ENCODE assay signal across 20 mouse cellular contexts in genomic region chr2:6251076-6251496, GRCm38 (mm10). TPM values are rescaled to one million over a fixed set of nuclear protein-coding genes. Genes with fewer than 3 reads are reported as not detected.
DNase-seq lines count a peak whose midpoint lies in the region; ATAC-seq and TF ChIP-seq lines count a peak whose summit lies in the region.
"Had no signal": no experiment of that assay in that cellular context is flagged by ENCODE, and none has a peak within 500 bp of the region (broad histone marks: within the 10 kb centered on the region; RNA-seq: fewer than 3 reads in every experiment).

No protein-coding gene starts in this region.

- intact Hi-C loops in heart, postnatal 14 days (cut with DNase I), result no loop called here
- intact Hi-C loops in heart, postnatal 25 days (cut with DNase I), result no loop called here

- H3K36me3 ChIP-seq in heart, embryonic 10.5 days, result no peaks in the 10 kb centered on the region
- H3K36me3 ChIP-seq in heart, postnatal 0 days (replicated peaks; ENCODE audit: control insufficient read depth, insufficient read depth, low read length), result no peaks in the 10 kb centered on the region
- no peaks in the 10 kb centered on the region for H3K36me3 ChIP-seq in splenic B cell, adult 2 months (ENCODE audit: control insufficient read depth, insufficient read depth, low read length, poor library complexity, severe bottlenecking)
- H3K36me3 ChIP-seq: embryonic facial prominence, embryonic 10.5 days; forebrain, embryonic 12.5 days; midbrain, embryonic 10.5 days; neural tube, embryonic 13.5 days had no signal

- no peaks in the 10 kb centered on the region for H3K9me3 ChIP-seq in heart, embryonic 10.5 days
- H3K9me3 ChIP-seq in heart, postnatal 0 days (replicated peaks; ENCODE audit: control insufficient read depth, low read length), result peaks cover 6% of the 10 kb centered on the region; the same call in 1 of the 2 replicates
- H3K9me3 ChIP-seq: embryonic facial prominence, embryonic 10.5 days had no signal

- H3K4me3 ChIP-seq in heart, embryonic 10.5 days, result no peak overlapping the region
- no peak overlapping the region for H3K4me3 ChIP-seq in heart, postnatal 0 days (ENCODE audit: low read depth, low read length)
- H3K4me3 ChIP-seq: embryonic facial prominence, embryonic 10.5 days; forebrain, embryonic 12.5 days; gastrocnemius, adult 2 months; midbrain, embryonic 10.5 days; neural tube, embryonic 13.5 days had no signal

- ATAC-seq in heart, postnatal 0 days (ENCODE audit: insufficient read depth, low read depth), result peak; percentile 85
- ATAC-seq in granulocyte monocyte progenitor cell, adult 5-6 weeks (replicated peaks; ENCODE audit: poor library complexity, severe bottlenecking), result peak; percentile 89
- ATAC-seq: hindbrain, embryonic 16.5 days; intestine, embryonic 16.5 days had no signal

- H3K4me1 ChIP-seq in heart, embryonic 10.5 days, result peaks cover 22% of the 10 kb centered on the region
- peaks cover 17% of the 10 kb centered on the region for H3K4me1 ChIP-seq in heart, postnatal 0 days (ENCODE audit: control insufficient read depth, insufficient read depth)
- H3K4me1 ChIP-seq: forebrain, embryonic 12.5 days; midbrain, embryonic 10.5 days had no signal

- no peak overlapping the region for H3K9ac ChIP-seq in heart, postnatal 0 days (replicated peaks; ENCODE audit: low read depth, low read length)
- H3K9ac ChIP-seq: forebrain, embryonic 12.5 days; neural tube, embryonic 13.5 days had no signal

- DNase-seq in heart, embryonic 10.5 days (ENCODE audit: low spot score), result no peak
- DNase-seq in heart, postnatal 14 days, result no peak
- DNase-seq in heart, postnatal 0 days (ENCODE audit: low spot score), result peak; percentile 70
- no peak for DNase-seq in heart, postnatal 25 days (ENCODE audit: low spot score)
- DNase-seq in splenic B cell, adult 2 months (ENCODE audit: low read depth, low spot score), result peak; percentile 73
- DNase-seq in natural killer cell, adult 2 months (ENCODE audit: low spot score in 2 of 2), result no peak
- DNase-seq in layer of hippocampus, adult 8-10 months (ENCODE audit: low spot score in 2 of 2), result no peak
- DNase-seq: adrenal gland, adult 2 months; cerebellum, adult 8-10 months; gastrocnemius, adult 2 months; layer of hippocampus, postnatal 36 days; lung, adult 18-20 months; thymus, postnatal 25 days had no signal

- peak overlapping the region; percentile 59 for H3K27ac ChIP-seq in heart, embryonic 10.5 days
- H3K27ac ChIP-seq in heart, postnatal 0 days (ENCODE audit: low read depth), result peak overlapping the region; percentile 69
- H3K27ac ChIP-seq: embryonic facial prominence, embryonic 10.5 days; forebrain, embryonic 12.5 days; gastrocnemius, adult 2 months; midbrain, embryonic 10.5 days; neural tube, embryonic 13.5 days had no signal

- no peak overlapping the region for H3K4me2 ChIP-seq in heart, postnatal 0 days (ENCODE audit: low read depth, low read length)
- H3K4me2 ChIP-seq: forebrain, embryonic 12.5 days; neural tube, embryonic 13.5 days had no signal

- TF ChIP-seq CTCF in heart, postnatal 0 days (IDR thresholded peaks at IDR 0.05; ENCODE audit: low read depth), result no peak

- 38% methylated on average over 3 of the region's 3 CpGs for WGBS in heart, embryonic 10.5 days
- 20% methylated on average over 3 of the region's 3 CpGs for WGBS in heart, postnatal 0 days

- no peaks in the 10 kb centered on the region for H3K27me3 ChIP-seq in heart, embryonic 10.5 days (ENCODE audit: insufficient read depth, poor library complexity, severe bottlenecking)
- H3K27me3 ChIP-seq in heart, postnatal 0 days (ENCODE audit: control insufficient read depth, insufficient read depth, low read length), result no peaks in the 10 kb centered on the region
- H3K27me3 ChIP-seq in splenic B cell, adult 2 months (ENCODE audit: control insufficient read depth, insufficient read depth, low read length, poor library complexity, severe bottlenecking), result no peaks in the 10 kb centered on the region

- no peak for TF ChIP-seq EP300 in heart, postnatal 0 days (IDR thresholded peaks at IDR 0.05; ENCODE audit: low read depth)

RNA-seq across cellular contexts. Expression of gene Echdc3, which starts 38.3 kb away (rescaled TPM):
- 7.2 and 9.9 TPM in 2 replicates for polyA plus RNA-seq in heart, embryonic 10.5 days (2016; fragmentation: Nextera tagmentation; extraction: Ambion mirVana)
- total RNA-seq in heart, postnatal 14 days (2021), result 10 to 100 TPM; 16.3 to 17.0 TPM
- total RNA-seq in heart, postnatal 0 days (2014; rRNA removed; ENCODE audit: low replicate concordance), result 17.3 and 27.4 TPM in 2 replicates
- 16.9 and 17.7 TPM in 2 replicates for polyA plus RNA-seq in heart, postnatal 0 days (2015; fragmentation: Nextera tagmentation; extraction: Ambion mirVana)
- 10 to 100 TPM; 20.1 to 22.1 TPM for total RNA-seq in heart, postnatal 25 days (2021)
- 2.4 and 4.1 TPM in 2 replicates for total RNA-seq in granulocyte monocyte progenitor cell, adult 5-6 weeks (2014; fragmentation: Nextera tagmentation)
- 0.82 and 1.3 TPM in 2 replicates for total RNA-seq in granulocyte monocyte progenitor cell, adult 5-6 weeks (2017)
- total RNA-seq in layer of hippocampus, adult 8-10 months (2022), result 1 to 10 TPM in 2 of 4 experiments, under 1 TPM in 2; 0.23 to 1.5 (median 0.90) TPM

Comparison
In these comparisons a context has a peak if more than half of its experiments do, and no peak if none do; other contexts are left out.
1. DNase-seq: peak in heart, postnatal 0 days (single experiment) and splenic B cell, adult 2 months (single experiment); none in heart, embryonic 10.5 days (single experiment), heart, postnatal 14 days (0 of 2), heart, postnatal 25 days (single experiment), natural killer cell, adult 2 months (0 of 2) and layer of hippocampus, adult 8-10 months (0 of 2).